In the genomic region with DNA sequence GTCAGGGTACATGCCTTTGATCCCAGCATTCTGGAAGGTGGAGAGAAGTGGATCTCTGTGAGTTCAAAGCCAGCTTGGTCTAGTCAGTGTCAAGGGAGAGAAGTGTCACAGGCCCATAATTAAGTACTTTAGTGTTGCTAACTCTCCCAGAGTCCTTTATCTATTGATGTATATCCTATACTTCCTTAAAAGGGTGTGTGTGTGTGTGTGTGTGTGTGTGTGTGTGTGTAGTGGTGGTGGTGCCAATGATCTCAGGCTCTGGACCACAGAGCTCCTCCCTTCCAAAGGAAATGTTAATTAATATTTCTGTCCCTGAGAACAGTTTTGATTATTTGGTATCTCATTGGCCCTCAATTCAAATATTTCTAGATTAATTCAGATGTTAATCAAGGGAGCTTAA, we compare ENCODE assay signal across 24 mouse cellular contexts.
"Had no signal": no experiment of that assay in that cellular context is flagged by ENCODE, and none has a peak within 500 bp of the region (broad histone marks: within the 10 kb centered on the region; RNA-seq: fewer than 3 reads in every experiment).

No protein-coding gene starts in this region.

- H3K27me3 ChIP-seq: heart, embryonic 13.5 days; heart, embryonic 15.5 days; hindbrain, embryonic 13.5 days; hindbrain, embryonic 15.5 days; kidney, embryonic 15.5 days; limb, embryonic 13.5 days; limb, embryonic 15.5 days had no signal

- H3K9me3 ChIP-seq: heart, embryonic 13.5 days; heart, embryonic 15.5 days; hindbrain, embryonic 13.5 days; hindbrain, embryonic 15.5 days; kidney, embryonic 15.5 days; limb, embryonic 13.5 days; limb, embryonic 15.5 days had no signal

- H3K4me2 ChIP-seq: heart, embryonic 11.5 days; heart, embryonic 13.5 days; heart, embryonic 15.5 days; hindbrain, embryonic 13.5 days; hindbrain, embryonic 15.5 days; kidney, embryonic 15.5 days; limb, embryonic 13.5 days; limb, embryonic 15.5 days had no signal

- H3K36me3 ChIP-seq: heart, embryonic 15.5 days; kidney, embryonic 15.5 days had no signal

- H3K4me1 ChIP-seq: heart, embryonic 13.5 days; heart, embryonic 15.5 days; kidney, embryonic 15.5 days; limb, embryonic 13.5 days; limb, embryonic 15.5 days had no signal

- H3K9ac ChIP-seq: heart, embryonic 13.5 days; heart, embryonic 15.5 days; hindbrain, embryonic 13.5 days; hindbrain, embryonic 15.5 days; kidney, embryonic 15.5 days; limb, embryonic 13.5 days; limb, embryonic 15.5 days; liver, embryonic 14.5 days had no signal

- H3K4me3 ChIP-seq: heart, embryonic 13.5 days; heart, embryonic 15.5 days; hindbrain, embryonic 13.5 days; hindbrain, embryonic 15.5 days; kidney, embryonic 15.5 days; limb, embryonic 13.5 days; limb, embryonic 15.5 days had no signal

- ATAC-seq: hindbrain, postnatal 0 days; intestine, postnatal 0 days had no signal

- H3K27ac ChIP-seq: heart, embryonic 13.5 days; heart, embryonic 15.5 days; hindbrain, embryonic 13.5 days; hindbrain, embryonic 15.5 days; hindbrain, postnatal 0 days; kidney, embryonic 15.5 days; kidney, postnatal 0 days; limb, embryonic 13.5 days; limb, embryonic 15.5 days; liver, embryonic 14.5 days had no signal

- DNase-seq: gastrocnemius, postnatal 14 days; gastrocnemius, postnatal 36 days; heart, adult 18-20 months; heart, postnatal 14 days; heart, postnatal 36 days; kidney, adult 18-20 months; kidney, adult 8-10 months; kidney, postnatal 14 days; kidney, postnatal 36 days; layer of hippocampus, adult 9-11 months; layer of hippocampus, postnatal 36 days; left cerebral cortex, postnatal 4 days had no signal
